Mouse (Mus musculus) liver, adult 2 months (tissue): ENCODE data around the gene 6030408B16Rik.

Source experiments
- CTCF ChIP-seq: fragments of 200-500 bp; IDR thresholded peaks from 2 replicates; pipeline ENCODE4 v1.5.1; 2011; ENCODE audit warnings: low read depth, low read length, control low read depth
- POLR2A ChIP-seq: fragments of 200-500 bp; IDR thresholded peaks from 2 replicates; pipeline ENCODE4 v1.6.1; 2011; ENCODE audit warnings: low read length, control low read depth; ENCODE audit not compliant: insufficient read depth; ENCODE audit errors: extremely low read depth

DNA sequence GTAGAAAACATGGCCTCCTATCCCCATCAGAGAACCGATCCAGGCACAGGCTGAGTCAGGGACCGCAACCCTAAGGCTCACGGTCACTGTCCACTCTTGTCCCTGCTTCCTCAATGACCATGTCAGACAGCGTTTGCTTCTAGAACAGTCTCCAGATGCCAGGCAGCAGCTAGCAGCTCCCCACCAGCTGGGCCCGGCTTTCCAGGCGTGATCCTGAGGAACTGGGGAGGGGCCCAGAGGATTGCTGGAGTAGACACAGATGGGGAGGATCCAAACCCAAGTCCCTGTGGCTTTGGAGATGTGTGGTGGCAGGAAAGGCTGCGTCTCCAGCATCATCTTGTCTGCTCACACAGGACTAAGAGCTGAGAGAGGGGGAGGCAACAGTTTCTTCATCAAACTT lies 2.1 kb downstream of the 6030408B16Rik start:
- TF ChIP-seq CTCF (no peak), POLR2A (no peak)
